Mouse (Mus musculus) lung, embryonic 15.5 days (tissue): ENCODE results near the gene Fip1l1. TPM values are rescaled to one million over a fixed set of nuclear protein-coding genes. Genes with fewer than 3 reads are reported as not detected.

Experiments used
- ATAC-seq: fragments of 200-750 bp; cut with Nextera tagmentation; 2 replicates; pipeline ENCODE4 v1.8.0; 2017; ENCODE audit warnings: moderate number of reproducible peaks, borderline replicate concordance; ENCODE audit not compliant: low FRiP score, low TSS enrichment; ENCODE audit errors: extremely low read depth
- H3K27ac ChIP-seq: fragments of 300-500 bp; sonication (generic); 2 replicates; pipeline ENCODE4 v1.5.1; 2015; ENCODE audit warnings: moderate library complexity, mild to moderate bottlenecking, inconsistent platforms
- H3K27me3 ChIP-seq: fragments of 300-500 bp; sonication (generic); 2 replicates; pipeline ENCODE4 v1.6.1; 2015; ENCODE audit warnings: inconsistent platforms
- H3K36me3 ChIP-seq: fragments of 300-500 bp; sonication (generic); 2 replicates; pipeline ENCODE4 v1.6.1; 2015; ENCODE audit warnings: inconsistent platforms
- H3K4me1 ChIP-seq: fragments of 300-500 bp; sonication (generic); 2 replicates; pipeline ENCODE4 v1.6.1; 2015; ENCODE audit warnings: inconsistent platforms
- H3K4me2 ChIP-seq: fragments of 300-500 bp; sonication (generic); 2 replicates; pipeline ENCODE4 v1.6.1; 2015; ENCODE audit warnings: inconsistent platforms, mild to moderate bottlenecking, moderate library complexity
- H3K4me3 ChIP-seq: fragments of 300-500 bp; sonication (generic); 2 replicates; pipeline ENCODE4 v1.5.1; 2015; ENCODE audit warnings: mild to moderate bottlenecking, inconsistent platforms
- H3K9ac ChIP-seq: fragments of 300-500 bp; sonication (generic); 2 replicates; pipeline ENCODE4 v1.6.1; 2015; ENCODE audit warnings: inconsistent platforms
- H3K9me3 ChIP-seq: fragments of 300-500 bp; sonication (generic); 2 replicates; pipeline ENCODE4 v1.6.1; 2016; ENCODE audit warnings: inconsistent platforms
- WGBS: fragments of 180-500 bp; shearing (Covaris S2); methylation state at CpG from one replicate; pipeline ENCODE4 v1.1.7; 2015; 5-methylcytosine and 5-hydroxymethylcytosine counted together
- polyA plus RNA-seq: library from polyadenylated mRNA; unstranded; fragments of >200 nt; fragmentation: Nextera tagmentation; extraction: Ambion mirVana; gene quantifications from 2 replicates; pipeline ENCODE4 v1.2.1, GENCODE M21; 2015

The Fip1l1 gene
- polyA plus RNA-seq, 1 experiment from 2014 or later = 85.0 TPM

DNA sequence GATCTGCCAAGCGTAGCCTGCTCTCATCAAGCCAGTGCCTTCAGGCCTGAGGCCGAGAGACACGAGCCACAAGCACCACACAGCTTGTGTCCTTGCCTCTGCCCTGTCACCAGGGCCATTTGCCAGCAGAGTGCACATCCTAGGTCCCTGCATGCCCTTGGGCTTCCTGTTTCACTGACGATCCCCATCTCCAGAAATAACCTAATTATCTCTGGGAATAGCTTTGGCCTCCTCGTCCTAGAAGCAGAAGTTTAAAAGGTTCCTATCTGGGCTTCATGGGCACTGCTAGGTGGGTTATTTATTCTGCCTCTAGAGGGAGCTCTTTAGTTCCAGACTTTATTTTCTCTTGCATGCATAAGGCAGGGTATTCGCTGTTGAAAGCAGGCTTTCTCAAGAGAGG, 105.8 kb downstream of the Fip1l1 start:
- Histone ChIP-seq H3K27me3 (no peaks in the 10 kb centered on the region), H3K9ac (no peak overlapping the region), H3K9me3 (no peaks in the 10 kb centered on the region), H3K4me1 (0 out of 2 replicates have a peak, but pooled peaks cover 2% of the 10 kb centered on the region), H3K4me2 (no peak overlapping the region), H3K4me3 (no peak overlapping the region), H3K27ac (no peak overlapping the region), H3K36me3 (no peaks in the 10 kb centered on the region)
- WGBS = 41% methylated on average over 6 of the region's 6 CpGs
- ATAC-seq = 0 out of 2 replicates have a peak, but pooled peaks have one; percentile 46

- Histone ChIP-seq H3K9me3 (no peaks in the 10 kb centered on the region), H3K4me1 (0 out of 2 replicates have a peak, but pooled peaks cover 2% of the 10 kb centered on the region), H3K4me3 (no peak overlapping the region), H3K27ac (no peak overlapping the region), H3K36me3 (no peaks in the 10 kb centered on the region), H3K9ac (no peak overlapping the region), H3K4me2 (no peak overlapping the region), H3K27me3 (no peaks in the 10 kb centered on the region)
- WGBS = 55% methylated on average over 2 of the region's 2 CpGs
- no peak for ATAC-seq
Measured at GRCm38 (mm10) chr5:74642291-74642690, 107.0 kb downstream of the Fip1l1 start.

DNA sequence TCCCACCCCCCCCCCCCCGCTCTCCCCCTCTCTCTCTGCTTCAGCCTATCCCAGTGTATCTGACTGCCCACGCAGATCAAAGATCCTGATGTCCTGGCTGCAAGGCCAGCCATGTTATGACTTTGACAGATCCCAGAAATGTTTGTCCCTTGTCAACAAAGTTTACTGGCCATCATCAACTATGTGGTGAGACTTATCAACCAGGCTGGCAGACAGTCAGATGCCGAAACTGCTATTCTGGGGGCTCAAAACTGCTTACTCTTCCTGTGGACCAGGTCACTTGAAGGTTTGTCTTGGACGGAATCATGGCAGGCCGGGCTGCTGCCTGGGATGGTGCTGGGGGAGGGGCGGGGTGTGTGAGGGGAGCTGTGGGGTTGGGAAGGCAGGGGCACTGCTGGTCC, 112.3 kb downstream of the Fip1l1 start:
- Histone ChIP-seq H3K4me3 (no peak overlapping the region), H3K4me2 (no peak overlapping the region), H3K36me3 (no peaks in the 10 kb centered on the region), H3K9ac (no peak overlapping the region), H3K4me1 (peaks cover 3% of the 10 kb centered on the region; the same call in 1 of the 2 replicates), H3K27me3 (no peaks in the 10 kb centered on the region), H3K9me3 (no peaks in the 10 kb centered on the region), H3K27ac (no peak overlapping the region)
- 24% methylated on average over 5 of the region's 6 CpGs for WGBS
- ATAC-seq = 0 out of 2 replicates have a peak, but pooled peaks have one; percentile 27

- Histone ChIP-seq H3K4me3 (no peak overlapping the region), H3K9me3 (no peaks in the 10 kb centered on the region), H3K4me1 (peaks cover 3% of the 10 kb centered on the region; the same call in 1 of the 2 replicates), H3K27ac (no peak overlapping the region), H3K36me3 (no peaks in the 10 kb centered on the region), H3K9ac (no peak overlapping the region), H3K27me3 (no peaks in the 10 kb centered on the region), H3K4me2 (no peak overlapping the region)
- 76% methylated on average over 9 of the region's 9 CpGs for WGBS
- no peak for ATAC-seq
Measured at GRCm38 (mm10) chr5:74648216-74648615, 113.0 kb downstream of the Fip1l1 start.

Other genes with a start within 250 kb of the Fip1l1 start
- gene Scfd2, start 3.7 kb upstream of the Fip1l1 start, polyA plus RNA-seq = 16.6 and 18.4 TPM in 2 replicates
- 5.4 and 6.2 TPM in 2 replicates for gene Lnx1, start 167.5 kb downstream of the Fip1l1 start, polyA plus RNA-seq